Mouse (Mus musculus) layer of hippocampus, adult 8-10 months (tissue): ENCODE measurements around the gene 1700019D03Rik. TPM values are rescaled to one million over a fixed set of nuclear protein-coding genes. Genes with fewer than 3 reads are reported as not detected.
A peak's percentile ranks its signal among the peaks of the same experiment; 100 is the strongest.

Experiments used
- DNase-seq, 2 experiments: peaks; one replicate each; pipeline ENCODE4 v3.0.0; 2022; ENCODE audit warnings: low spot score in 2 of 2
- total RNA-seq, 4 experiments: library from RNA; stranded (reverse); gene quantifications; 2 replicates each; pipeline ENCODE4 v1.2.4; 2022

1700019D03Rik gene
- total RNA-seq: 10 to 100 TPM in 3 of 4 experiments, 1 to 10 TPM in 1; 9.4 to 11.0 (median 10.6) TPM

- no peak for DNase-seq
Observed at GRCm38 (mm10) chr1:53020079-53020478, at the start of gene 1700019D03Rik. 1700019D03Rik (minus strand) TSS chr1:53020179.

- DNase-seq: no peak
Observed at GRCm38 (mm10) chr1:53063921-53064320, 43.9 kb upstream of the 1700019D03Rik start.

- DNase-seq: peak; percentile 45 to 57
Observed at GRCm38 (mm10) chr1:53061871-53062608, 42.1 kb upstream of the 1700019D03Rik start.

GRCm38 (mm10) chr1:53061340-53061739 lies 41.4 kb upstream of the 1700019D03Rik start, which contains the start of gene Mstn:
Mstn (plus strand) TSS chr1:53061640.
- DNase-seq: no peak

- no peak for DNase-seq
Observed at GRCm38 (mm10) chr1:53060499-53060898, 40.5 kb upstream of the 1700019D03Rik start.

- no peak for DNase-seq
Observed at GRCm38 (mm10) chr1:53059106-53059505, 39.1 kb upstream of the 1700019D03Rik start.

GRCm38 (mm10) chr1:53053087-53054022 lies 33.4 kb upstream of the 1700019D03Rik start:
- peak; percentile 34 to 75 for DNase-seq

- no peak for DNase-seq
Observed at GRCm38 (mm10) chr1:53049763-53050427, 29.9 kb upstream of the 1700019D03Rik start.

GRCm38 (mm10) chr1:53037443-53037871 lies 17.5 kb upstream of the 1700019D03Rik start:
- DNase-seq: no peak

- DNase-seq: no peak
Observed at GRCm38 (mm10) chr1:53032550-53032949, 12.6 kb upstream of the 1700019D03Rik start.

GRCm38 (mm10) chr1:53018746-53019505 lies 1.1 kb downstream of the 1700019D03Rik start:
- DNase-seq: no peak

GRCm38 (mm10) chr1:53015606-53016005 lies 4.4 kb downstream of the 1700019D03Rik start:
- no peak for DNase-seq

GRCm38 (mm10) chr1:53014716-53015115 lies 5.3 kb downstream of the 1700019D03Rik start:
- DNase-seq: no peak

- DNase-seq: peak in 1 of 2 experiments; percentile 8
Observed at GRCm38 (mm10) chr1:52986692-52987091, 33.3 kb downstream of the 1700019D03Rik start.

GRCm38 (mm10) chr1:52973198-52973597 lies 46.8 kb downstream of the 1700019D03Rik start:
- DNase-seq: no peak

GRCm38 (mm10) chr1:52971881-52972503 lies 48.0 kb downstream of the 1700019D03Rik start:
- DNase-seq: peak; percentile 45 to 60

- DNase-seq: no peak
Observed at GRCm38 (mm10) chr1:52964581-52964980, 55.4 kb downstream of the 1700019D03Rik start.

GRCm38 (mm10) chr1:52963097-52963496 lies 56.9 kb downstream of the 1700019D03Rik start:
- DNase-seq: no peak

- no peak for DNase-seq
Observed at GRCm38 (mm10) chr1:52960191-52960590, 59.8 kb downstream of the 1700019D03Rik start.

GRCm38 (mm10) chr1:52956746-52957145 lies 63.2 kb downstream of the 1700019D03Rik start:
- DNase-seq: no peak
